Mouse (Mus musculus) erythroblast, embryonic 14.5 days (primary cell): ENCODE data around the gene Bod1l. TPM values are rescaled to one million over a fixed set of nuclear protein-coding genes. Genes with fewer than 3 reads are reported as not detected.

ENCODE experiments used
- H3K27me3 ChIP-seq: 2 replicates; pipeline ENCODE4 v1.6.1; 2012; ENCODE audit warnings: inconsistent platforms; ENCODE audit not compliant: control insufficient read depth
- H3K36me3 ChIP-seq: 2 replicates; pipeline ENCODE4 v1.6.1; 2012; ENCODE audit warnings: mild to moderate bottlenecking, inconsistent platforms; ENCODE audit not compliant: control insufficient read depth
- H3K4me1 ChIP-seq: 2 replicates; pipeline ENCODE4 v1.6.1; 2012; ENCODE audit warnings: inconsistent platforms; ENCODE audit not compliant: control insufficient read depth
- H3K4me3 ChIP-seq: replicated peaks from 2 replicates; pipeline ENCODE3; 2012; ENCODE audit warnings: moderate library complexity, mild to moderate bottlenecking, inconsistent platforms
- H3K9me3 ChIP-seq: 2 replicates; pipeline ENCODE4 v1.6.1; 2012; ENCODE audit warnings: low read length, inconsistent platforms, mixed read lengths; ENCODE audit not compliant: control insufficient read depth
- GATA1 ChIP-seq: IDR thresholded peaks from 2 replicates; pipeline ENCODE4 v1.6.1; 2012; ENCODE audit warnings: low read length, inconsistent platforms, mixed read lengths
- TAL1 ChIP-seq: IDR thresholded peaks from 3 replicates; pipeline ENCODE4 v1.6.1; 2012; ENCODE audit warnings: low read length, inconsistent platforms, mixed read lengths
- polyA plus RNA-seq: library from polyadenylated mRNA; stranded (reverse); fragments of >175 nt; gene quantifications from 2 replicates; pipeline ENCODE4 v1.2.3, GENCODE M21; 2012

The Bod1l gene
- polyA plus RNA-seq, 1 experiment: 0.80 TPM

DNA sequence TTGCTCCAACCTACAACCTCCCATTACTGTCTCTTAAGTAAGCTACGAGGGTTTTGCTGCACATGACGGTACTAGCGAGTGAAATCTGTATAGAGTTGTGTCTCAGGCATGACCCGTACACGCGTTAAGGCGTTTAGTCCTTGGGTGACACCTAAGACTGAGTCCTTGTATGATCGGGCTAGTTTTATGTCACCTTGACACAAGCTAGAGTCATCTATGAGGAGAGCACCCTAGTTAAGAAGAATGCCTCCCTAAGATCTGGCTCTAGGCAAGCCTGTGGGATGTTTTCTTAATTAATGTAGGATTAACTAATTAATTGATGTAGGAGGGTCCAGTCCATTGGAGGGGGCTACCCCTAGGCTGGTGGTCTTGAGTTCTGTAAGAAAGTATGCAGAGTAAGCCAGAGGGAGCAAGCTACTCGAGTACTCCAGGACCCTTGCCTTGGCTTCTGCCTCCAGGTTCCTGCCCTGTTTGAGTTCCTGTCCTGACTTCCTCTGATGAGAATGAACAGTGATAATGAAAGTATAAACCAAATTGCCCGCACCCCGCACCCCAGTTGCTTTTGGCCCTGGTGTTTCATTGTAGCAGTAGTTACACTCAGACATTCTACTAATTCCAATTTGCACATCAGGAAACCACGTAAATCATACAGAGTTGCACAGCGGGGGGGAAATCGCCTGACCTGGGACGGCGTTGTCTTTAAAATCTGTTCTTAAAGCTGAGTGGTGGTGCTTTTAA lies 874 bp upstream of the Bod1l start:
- no peaks in the 10 kb centered on the region for H3K27me3 ChIP-seq
- peak overlapping the region; percentile 94 for H3K4me3 ChIP-seq
- no peaks in the 10 kb centered on the region for H3K9me3 ChIP-seq
- peaks cover 39% of the 10 kb centered on the region for H3K4me1 ChIP-seq
- TF ChIP-seq GATA1 (no peak), TAL1 (no peak)
- H3K36me3 ChIP-seq: peaks cover 13% of the 10 kb centered on the region

DNA sequence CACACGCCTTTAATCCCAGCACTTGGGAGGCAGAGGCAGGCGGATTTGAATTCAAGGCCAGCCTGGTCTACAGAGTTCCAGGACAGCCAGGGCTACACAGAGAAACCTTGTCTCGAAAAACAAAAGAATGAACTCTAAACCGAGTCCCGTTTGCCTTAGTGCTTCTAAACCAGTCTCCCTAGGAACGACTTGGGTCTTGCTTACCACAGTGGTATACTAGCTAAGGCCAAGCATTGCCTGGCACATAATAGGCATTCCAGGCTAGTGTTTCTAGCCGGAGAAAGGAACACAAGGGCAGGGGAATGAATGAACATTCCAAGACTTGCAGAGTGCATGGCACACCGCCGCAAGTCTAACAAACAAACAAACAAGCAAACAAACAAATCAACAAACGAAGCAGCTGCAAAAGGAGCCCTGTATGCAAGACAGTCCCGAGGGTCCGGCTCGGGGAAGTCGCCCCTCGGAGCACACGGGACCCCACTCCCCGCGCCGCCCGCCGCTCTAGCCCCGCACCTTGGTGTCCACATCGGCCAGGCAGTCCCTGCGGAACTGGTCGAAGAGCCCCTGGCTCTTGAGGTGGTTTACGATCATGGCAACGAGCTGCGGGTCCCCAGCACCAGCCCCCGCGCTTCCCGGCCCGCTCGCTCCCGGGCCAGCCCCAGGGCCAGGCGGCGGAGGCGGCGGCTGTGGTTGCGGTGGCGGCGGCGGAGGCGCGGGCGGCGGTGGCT lies 532 bp downstream of the Bod1l start:
- peak overlapping the region; percentile 94 for H3K4me3 ChIP-seq
- no peaks in the 10 kb centered on the region for H3K27me3 ChIP-seq
- H3K36me3 ChIP-seq: peaks cover 20% of the 10 kb centered on the region
- TF ChIP-seq GATA1: no peak
- no peak for TF ChIP-seq TAL1
- no peaks in the 10 kb centered on the region for H3K9me3 ChIP-seq
- H3K4me1 ChIP-seq: peaks cover 40% of the 10 kb centered on the region

- peaks cover 40% of the 10 kb centered on the region for H3K4me1 ChIP-seq
- no peaks in the 10 kb centered on the region for H3K27me3 ChIP-seq
- TF ChIP-seq GATA1: no peak
- TF ChIP-seq TAL1: no peak
- H3K4me3 ChIP-seq: peak overlapping the region; percentile 94
- H3K9me3 ChIP-seq: no peaks in the 10 kb centered on the region
- peaks cover 26% of the 10 kb centered on the region for H3K36me3 ChIP-seq
Observed at GRCm38 (mm10) chr5:41842681-41843080, 1.4 kb downstream of the Bod1l start.

DNA sequence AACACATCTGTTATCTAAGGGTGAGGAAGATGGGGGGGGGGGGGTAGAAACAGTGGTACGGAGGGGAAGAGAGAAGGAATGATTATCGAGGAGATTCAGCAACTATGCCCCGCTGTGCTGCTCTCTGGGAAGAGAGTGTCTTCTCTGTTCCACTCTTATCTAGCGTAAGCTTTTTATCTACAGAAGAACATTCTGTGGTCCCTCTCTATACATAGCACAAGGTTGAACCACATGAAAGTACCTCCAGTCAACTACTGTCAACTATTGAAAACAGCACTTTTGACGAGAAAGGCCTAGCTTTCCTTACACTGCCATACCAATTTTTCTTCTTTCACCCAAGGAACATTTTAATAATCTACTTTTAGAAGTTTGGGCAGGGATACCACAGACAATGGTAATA lies 2.4 kb downstream of the Bod1l start:
- TF ChIP-seq GATA1 (no peak), TAL1 (no peak)
- Histone ChIP-seq H3K4me1 (peaks cover 40% of the 10 kb centered on the region), H3K4me3 (peak overlapping the region; percentile 38)

DNA sequence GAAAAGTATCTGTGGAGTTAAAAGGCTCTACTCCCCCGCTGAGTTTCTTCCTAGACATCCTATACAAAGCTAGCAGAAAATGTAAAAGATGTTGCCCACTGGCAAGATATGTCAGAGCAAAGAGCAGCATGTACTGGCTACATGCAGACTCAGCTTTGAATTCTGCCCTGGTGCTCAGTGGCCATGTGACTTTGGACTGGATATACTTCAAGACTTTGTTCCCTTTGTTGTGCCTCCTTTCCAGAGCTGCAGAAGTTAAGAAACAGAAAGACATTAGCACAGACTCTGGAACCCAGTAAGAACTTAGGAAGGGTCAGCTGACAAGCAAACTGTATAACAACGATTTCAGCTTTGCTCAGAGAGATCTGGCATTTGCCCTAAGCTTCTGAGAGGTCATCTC lies 14.0 kb downstream of the Bod1l start:
- H3K36me3 ChIP-seq: peaks cover 92% of the 10 kb centered on the region
- H3K4me1 ChIP-seq: no peaks in the 10 kb centered on the region
- no peaks in the 10 kb centered on the region for H3K27me3 ChIP-seq
- no peak overlapping the region for H3K4me3 ChIP-seq
- TF ChIP-seq GATA1: no peak
- TF ChIP-seq TAL1: no peak
- no peaks in the 10 kb centered on the region for H3K9me3 ChIP-seq

More for the DNA sequence above, 2.4 kb downstream of the Bod1l start:
- H3K36me3 ChIP-seq: peaks cover 28% of the 10 kb centered on the region
- H3K9me3 ChIP-seq: no peaks in the 10 kb centered on the region
- no peaks in the 10 kb centered on the region for H3K27me3 ChIP-seq

- Histone ChIP-seq H3K9me3 (no peaks in the 10 kb centered on the region), H3K4me1 (no peaks in the 10 kb centered on the region), H3K36me3 (peaks cover 96% of the 10 kb centered on the region), H3K27me3 (no peaks in the 10 kb centered on the region), H3K4me3 (no peak overlapping the region)
- TF ChIP-seq TAL1 (no peak), GATA1 (no peak)
Observed at GRCm38 (mm10) chr5:41821158-41821557, 23.0 kb downstream of the Bod1l start.

DNA sequence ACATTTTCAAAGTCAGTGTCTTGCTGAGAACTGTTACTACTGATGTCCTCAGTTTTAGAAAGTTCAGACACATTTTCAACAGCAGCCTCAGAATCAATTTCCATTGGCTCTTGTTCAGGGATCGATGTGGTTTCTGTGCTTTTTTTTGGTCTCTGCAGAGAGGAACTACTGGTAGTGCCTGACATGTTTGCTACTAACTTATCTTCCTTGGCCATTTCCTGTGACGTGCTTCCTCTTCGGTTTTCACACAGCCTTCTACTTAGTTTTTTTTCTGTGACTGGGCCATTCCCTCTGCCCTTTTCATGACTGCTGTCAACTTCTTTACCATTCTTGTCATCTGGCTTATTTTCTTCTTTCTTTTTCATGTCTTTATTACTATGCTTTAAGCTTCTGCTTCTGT lies 23.6 kb downstream of the Bod1l start:
- H3K36me3 ChIP-seq: peaks cover 96% of the 10 kb centered on the region
- TF ChIP-seq GATA1: no peak
- TF ChIP-seq TAL1: no peak
- no peaks in the 10 kb centered on the region for H3K9me3 ChIP-seq
- no peaks in the 10 kb centered on the region for H3K4me1 ChIP-seq
- H3K4me3 ChIP-seq: no peak overlapping the region
- H3K27me3 ChIP-seq: no peaks in the 10 kb centered on the region

GRCm38 (mm10) chr5:41812516-41812915 lies 31.6 kb downstream of the Bod1l start:
- no peak overlapping the region for H3K4me3 ChIP-seq
- no peak for TF ChIP-seq TAL1
- no peak for TF ChIP-seq GATA1
- no peaks in the 10 kb centered on the region for H3K9me3 ChIP-seq
- peaks cover 89% of the 10 kb centered on the region for H3K36me3 ChIP-seq
- H3K27me3 ChIP-seq: no peaks in the 10 kb centered on the region
- H3K4me1 ChIP-seq: no peaks in the 10 kb centered on the region

GRCm38 (mm10) chr5:41811279-41811678 lies 32.8 kb downstream of the Bod1l start:
- Histone ChIP-seq H3K9me3 (no peaks in the 10 kb centered on the region), H3K27me3 (no peaks in the 10 kb centered on the region), H3K4me1 (no peaks in the 10 kb centered on the region), H3K4me3 (no peak overlapping the region), H3K36me3 (peaks cover 89% of the 10 kb centered on the region)
- TF ChIP-seq TAL1 (no peak), GATA1 (no peak)
